Mouse (Mus musculus) neural tube, embryonic 11.5 days (tissue): Measurements from ENCODE around the gene Ezh1. TPM values are rescaled to one million over a fixed set of nuclear protein-coding genes. Genes with fewer than 3 reads are reported as not detected.
"Not testable (repeated sequence)": the region's sequence is repeated elsewhere in the genome, so short reads cannot be mapped to it uniquely, and the experiment has no call there.

ENCODE experiments used
- ATAC-seq: fragments of 200-750 bp; cut with Nextera tagmentation; 2 replicates; pipeline ENCODE4 v1.8.0; 2017; ENCODE audit warnings: moderate number of reproducible peaks, mild to moderate bottlenecking, moderate TSS enrichment, moderate library complexity; ENCODE audit not compliant: insufficient read depth, low FRiP score, low TSS enrichment
- DNase-seq: peaks from one replicate; pipeline ENCODE4 v3.0.0-alpha.2; 2015; ENCODE audit warnings: low spot score
- H3K27ac ChIP-seq: fragments of 300-500 bp; sonication (generic); 2 replicates; pipeline ENCODE4 v1.5.1; 2014; ENCODE audit warnings: low read depth, mild to moderate bottlenecking, low read length
- H3K27me3 ChIP-seq: fragments of 300-500 bp; sonication (generic); 2 replicates; pipeline ENCODE4 v1.6.1; 2014; ENCODE audit warnings: mild to moderate bottlenecking, low read length, mixed read lengths; ENCODE audit not compliant: control insufficient read depth, insufficient read depth
- H3K36me3 ChIP-seq: fragments of 300-500 bp; sonication (generic); 2 replicates; pipeline ENCODE4 v1.6.1; 2014; ENCODE audit warnings: mild to moderate bottlenecking, low read length, moderate library complexity, mixed read lengths; ENCODE audit not compliant: control insufficient read depth, insufficient read depth
- H3K4me1 ChIP-seq: fragments of 300-500 bp; sonication (generic); 2 replicates; pipeline ENCODE4 v1.6.1; 2014; ENCODE audit warnings: low read length, mixed read lengths; ENCODE audit not compliant: control insufficient read depth, insufficient read depth
- H3K4me2 ChIP-seq: fragments of 300-500 bp; sonication (generic); 2 replicates; pipeline ENCODE4 v1.6.1; 2014; ENCODE audit warnings: low read depth, mild to moderate bottlenecking, moderate library complexity
- H3K4me3 ChIP-seq: fragments of 300-500 bp; sonication (generic); 2 replicates; pipeline ENCODE4 v1.5.1; 2014; ENCODE audit warnings: low read depth, low read length
- H3K9ac ChIP-seq: fragments of 300-500 bp; sonication (generic); 2 replicates; pipeline ENCODE4 v1.6.1; 2014; ENCODE audit warnings: mild to moderate bottlenecking, low read length
- H3K9me3 ChIP-seq: fragments of 300-500 bp; sonication (generic); 2 replicates; pipeline ENCODE4 v1.6.1; 2016; ENCODE audit warnings: low read length; ENCODE audit not compliant: control insufficient read depth
- WGBS: fragments of 180-500 bp; shearing (Covaris S2); extraction: QIAGEN DNeasy Blood & Tissue Kit; methylation state at CpG from one replicate; pipeline ENCODE4 v1.1.7; 2014; 5-methylcytosine and 5-hydroxymethylcytosine counted together
- polyA plus RNA-seq: library from polyadenylated mRNA; unstranded; fragments of >200 nt; fragmentation: Nextera tagmentation; extraction: Ambion mirVana; gene quantifications from 2 replicates; pipeline ENCODE4 v1.2.1, GENCODE M21; 2014

The Ezh1 gene
- polyA plus RNA-seq, 1 experiment from 2014 or later = 11.2 TPM

DNA sequence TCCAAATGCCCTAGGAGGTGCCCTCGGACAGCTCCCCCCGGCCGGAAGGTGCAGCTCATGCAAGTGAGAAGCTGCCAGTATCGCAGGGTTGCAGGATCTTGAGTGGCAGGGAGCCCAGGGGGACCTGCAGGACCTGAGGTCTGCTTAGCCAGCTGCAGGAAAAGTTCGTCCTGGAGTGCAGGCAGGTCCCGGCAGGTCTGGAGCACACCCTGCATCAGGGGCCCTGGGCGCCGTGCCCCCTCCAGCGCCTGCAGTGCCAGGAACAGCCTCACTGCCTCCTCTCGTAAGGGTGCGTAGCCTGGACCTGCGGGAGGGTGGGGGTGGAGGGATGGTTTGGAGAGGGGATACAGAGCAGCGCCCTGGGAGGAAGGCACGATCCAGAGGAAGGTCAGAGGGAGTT is 59.9 kb downstream of the Ezh1 start:
- DNase-seq (no peak), ATAC-seq (no peak)
- H3K4me1 ChIP-seq = peaks cover 15% of the 10 kb centered on the region

GRCm38 (mm10) chr11:101164677-101165580 is 61.3 kb downstream of the Ezh1 start:
- no peak overlapping the region for H3K9ac ChIP-seq
- no peak for DNase-seq
- H3K4me3 ChIP-seq = no peak overlapping the region
- H3K36me3 ChIP-seq = no peaks in the 10 kb centered on the region
- 7% methylated on average over 35 of the region's 35 CpGs for WGBS
- peaks cover 10% of the 10 kb centered on the region for H3K4me1 ChIP-seq
- no peak overlapping the region for H3K27ac ChIP-seq
- H3K27me3 ChIP-seq = peaks cover 81% of the 10 kb centered on the region
- no peaks in the 10 kb centered on the region for H3K9me3 ChIP-seq
- ATAC-seq = no peak
- H3K4me2 ChIP-seq = no peak overlapping the region

More for the DNA sequence above, 59.9 kb downstream of the Ezh1 start:
- peaks cover 86% of the 10 kb centered on the region for H3K27me3 ChIP-seq
- no peaks in the 10 kb centered on the region for H3K9me3 ChIP-seq
- WGBS = 37% methylated on average over 14 of the region's 14 CpGs
- no peak overlapping the region for H3K27ac ChIP-seq
- no peak overlapping the region for H3K4me3 ChIP-seq
- H3K9ac ChIP-seq = no peak overlapping the region
- H3K4me2 ChIP-seq = no peak overlapping the region
- H3K36me3 ChIP-seq = no peaks in the 10 kb centered on the region

DNA sequence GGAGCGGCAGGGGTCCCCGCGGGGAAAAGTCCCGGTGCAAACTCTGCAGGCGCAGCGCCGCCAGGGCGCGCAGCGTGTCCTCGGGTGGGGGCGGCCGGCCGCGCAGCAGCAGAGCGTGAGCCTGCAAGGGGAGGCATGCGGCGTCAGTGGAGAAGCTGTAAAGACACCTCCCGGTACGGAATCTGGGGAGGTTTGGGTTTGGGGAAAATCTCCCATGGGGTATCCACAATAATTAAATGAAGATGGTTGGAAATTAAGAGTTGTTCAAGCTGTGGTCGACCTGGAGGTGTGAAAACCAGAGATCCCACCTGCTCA is 62.0 kb downstream of the Ezh1 start:
- Histone ChIP-seq H3K27me3 (peaks cover 75% of the 10 kb centered on the region), H3K36me3 (no peaks in the 10 kb centered on the region), H3K4me1 (peaks cover 7% of the 10 kb centered on the region; the same call in 1 of the 2 replicates), H3K4me2 (peak overlapping the region; percentile 35), H3K9ac (peak overlapping the region; percentile 8; the same call in 1 of the 2 replicates), H3K9me3 (no peaks in the 10 kb centered on the region), H3K27ac (no peak overlapping the region), H3K4me3 (peak overlapping the region; percentile 20)
- no peak for DNase-seq
- WGBS = 1% methylated on average over 21 of the region's 21 CpGs
- ATAC-seq = no peak

- ATAC-seq (no peak), DNase-seq (no peak)
- H3K4me3 ChIP-seq = peak overlapping the region; percentile 20
- H3K4me2 ChIP-seq = peak overlapping the region; percentile 35
- peaks cover 69% of the 10 kb centered on the region for H3K27me3 ChIP-seq
- no peaks in the 10 kb centered on the region for H3K9me3 ChIP-seq
- no peaks in the 10 kb centered on the region for H3K36me3 ChIP-seq
- 6% methylated on average over 49 of the region's 49 CpGs for WGBS
- H3K27ac ChIP-seq = no peak overlapping the region
- H3K9ac ChIP-seq = peak overlapping the region; percentile 8; the same call in 1 of the 2 replicates
- H3K4me1 ChIP-seq = peaks cover 6% of the 10 kb centered on the region; the same call in 1 of the 2 replicates
These were observed 62.5 kb downstream of the Ezh1 start for GRCm38 (mm10) chr11:101163476-101164350.

- 51% methylated on average over 5 of the region's 5 CpGs for WGBS
- H3K9ac ChIP-seq = no peak overlapping the region
These were observed 63.5 kb downstream of the Ezh1 start for GRCm38 (mm10) chr11:101162772-101163171.

GRCm38 (mm10) chr11:101162301-101162700 is 64.0 kb downstream of the Ezh1 start:
- Histone ChIP-seq H3K4me2 (no peak overlapping the region), H3K9ac (no peak overlapping the region), H3K36me3 (no peaks in the 10 kb centered on the region), H3K9me3 (no peaks in the 10 kb centered on the region), H3K27ac (no peak overlapping the region), H3K4me1 (peaks cover 6% of the 10 kb centered on the region; the same call in 1 of the 2 replicates), H3K27me3 (peaks cover 59% of the 10 kb centered on the region), H3K4me3 (no peak overlapping the region)
- WGBS = 52% methylated on average over 5 of the region's 5 CpGs
- ATAC-seq = no peak
- DNase-seq = no peak

More at GRCm38 (mm10) chr11:101162772-101163171, 63.5 kb downstream of the Ezh1 start:
- Histone ChIP-seq H3K4me3 (no peak overlapping the region), H3K4me2 (no peak overlapping the region), H3K9me3 (no peaks in the 10 kb centered on the region), H3K27me3 (peaks cover 60% of the 10 kb centered on the region), H3K4me1 (peaks cover 6% of the 10 kb centered on the region; the same call in 1 of the 2 replicates), H3K27ac (no peak overlapping the region), H3K36me3 (no peaks in the 10 kb centered on the region)
- no peak for ATAC-seq
- no peak for DNase-seq

- 82% methylated on average over 15 of the region's 15 CpGs for WGBS
- ATAC-seq (no peak), DNase-seq (no peak)
- H3K4me3 ChIP-seq = no peak overlapping the region
- no peak overlapping the region for H3K9ac ChIP-seq
- no peak overlapping the region for H3K4me2 ChIP-seq
- H3K27me3 ChIP-seq = peaks cover 52% of the 10 kb centered on the region
- no peaks in the 10 kb centered on the region for H3K9me3 ChIP-seq
- H3K27ac ChIP-seq = no peak overlapping the region
- H3K36me3 ChIP-seq = no peaks in the 10 kb centered on the region
- H3K4me1 ChIP-seq = peaks cover 6% of the 10 kb centered on the region; the same call in 1 of the 2 replicates
These were observed 64.7 kb downstream of the Ezh1 start for GRCm38 (mm10) chr11:101161551-101161950.

- H3K9me3 ChIP-seq, H3K36me3 ChIP-seq, H3K4me3 ChIP-seq, H3K4me1 ChIP-seq, H3K4me2 ChIP-seq, H3K27ac ChIP-seq, H3K9ac ChIP-seq, ATAC-seq, DNase-seq: not testable (repeated sequence)
- 80% methylated on average over 5 of the region's 8 CpGs for WGBS
- H3K27me3 ChIP-seq = peaks cover 46% of the 10 kb centered on the region
These were observed 65.2 kb downstream of the Ezh1 start for GRCm38 (mm10) chr11:101160981-101161505.
